Mouse (Mus musculus) midbrain, embryonic 13.5 days (tissue): ENCODE measurements around the gene Nfatc3. TPM values are rescaled to one million over a fixed set of nuclear protein-coding genes. Genes with fewer than 3 reads are reported as not detected.

Experiments used
- ATAC-seq: fragments of 200-750 bp; cut with Nextera tagmentation; 2 replicates; pipeline ENCODE4 v1.8.0; 2017; ENCODE audit warnings: mild to moderate bottlenecking, moderate TSS enrichment, moderate library complexity
- H3K27ac ChIP-seq: fragments of 300-500 bp; sonication (generic); 2 replicates; pipeline ENCODE4 v1.5.1; 2015; ENCODE audit warnings: inconsistent platforms, mild to moderate bottlenecking, moderate library complexity
- H3K27me3 ChIP-seq: fragments of 300-500 bp; sonication (generic); 2 replicates; pipeline ENCODE4 v1.6.1; 2015; ENCODE audit warnings: mild to moderate bottlenecking, inconsistent platforms
- H3K36me3 ChIP-seq: fragments of 300-500 bp; sonication (generic); 2 replicates; pipeline ENCODE4 v1.6.1; 2015; ENCODE audit warnings: mild to moderate bottlenecking, inconsistent platforms
- H3K4me1 ChIP-seq: fragments of 300-500 bp; sonication (generic); replicated peaks from 2 replicates; pipeline ENCODE4 v1.6.1; 2015; ENCODE audit warnings: inconsistent platforms
- H3K4me2 ChIP-seq: fragments of 300-500 bp; sonication (generic); replicated peaks from 2 replicates; pipeline ENCODE4 v1.6.1; 2015; ENCODE audit warnings: moderate library complexity, mild to moderate bottlenecking, inconsistent platforms
- H3K4me3 ChIP-seq: fragments of 300-500 bp; sonication (generic); replicated peaks from 2 replicates; pipeline ENCODE4 v1.5.1; 2015; ENCODE audit warnings: mild to moderate bottlenecking, inconsistent platforms
- H3K9ac ChIP-seq: fragments of 300-500 bp; sonication (generic); replicated peaks from 2 replicates; pipeline ENCODE4 v1.6.1; 2015; ENCODE audit warnings: mild to moderate bottlenecking, inconsistent platforms
- H3K9me3 ChIP-seq: fragments of 300-500 bp; sonication (generic); 2 replicates; pipeline ENCODE4 v1.6.1; 2016; ENCODE audit warnings: mild to moderate bottlenecking, inconsistent platforms
- WGBS: fragments of 180-500 bp; shearing (Covaris S2); methylation state at CpG from one replicate; pipeline ENCODE4 v1.1.7; 2015; 5-methylcytosine and 5-hydroxymethylcytosine counted together
- polyA plus RNA-seq: library from polyadenylated mRNA; unstranded; fragments of >200 nt; fragmentation: Nextera tagmentation; extraction: Ambion mirVana; gene quantifications from 2 replicates; pipeline ENCODE4 v1.2.1, GENCODE M21; 2015

Gene Nfatc3
- polyA plus RNA-seq, 1 experiment from 2014 or later = 4.4 TPM

DNA sequence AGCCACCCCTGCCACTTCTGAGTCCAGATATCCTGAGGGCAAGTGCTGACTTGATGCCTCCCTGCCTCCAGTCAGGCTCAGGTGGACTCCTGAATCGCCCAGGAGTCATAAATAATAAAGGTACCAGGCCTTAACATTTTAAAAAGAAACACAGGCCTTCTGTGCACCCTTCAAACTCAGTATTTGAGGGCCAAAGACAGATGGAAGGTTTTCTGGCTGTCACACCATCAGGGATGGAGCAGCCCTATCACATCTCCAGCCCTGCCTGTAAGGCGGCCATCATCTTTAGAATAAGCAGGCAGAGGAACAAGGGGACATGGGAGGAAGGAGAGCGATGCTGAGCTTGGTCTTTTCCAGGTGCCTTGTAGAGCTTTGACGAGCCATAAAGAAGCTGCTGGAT is 72.4 kb downstream of the Nfatc3 start:
- Histone ChIP-seq H3K9ac (no peak overlapping the region), H3K36me3 (peaks cover 44% of the 10 kb centered on the region), H3K4me3 (no peak overlapping the region), H3K4me2 (no peak overlapping the region), H3K27ac (no peak overlapping the region), H3K27me3 (peaks cover 33% of the 10 kb centered on the region), H3K9me3 (no peaks in the 10 kb centered on the region), H3K4me1 (peaks cover 5% of the 10 kb centered on the region)
- ATAC-seq = no peak
- 90% methylated on average over 4 of the region's 4 CpGs for WGBS

DNA sequence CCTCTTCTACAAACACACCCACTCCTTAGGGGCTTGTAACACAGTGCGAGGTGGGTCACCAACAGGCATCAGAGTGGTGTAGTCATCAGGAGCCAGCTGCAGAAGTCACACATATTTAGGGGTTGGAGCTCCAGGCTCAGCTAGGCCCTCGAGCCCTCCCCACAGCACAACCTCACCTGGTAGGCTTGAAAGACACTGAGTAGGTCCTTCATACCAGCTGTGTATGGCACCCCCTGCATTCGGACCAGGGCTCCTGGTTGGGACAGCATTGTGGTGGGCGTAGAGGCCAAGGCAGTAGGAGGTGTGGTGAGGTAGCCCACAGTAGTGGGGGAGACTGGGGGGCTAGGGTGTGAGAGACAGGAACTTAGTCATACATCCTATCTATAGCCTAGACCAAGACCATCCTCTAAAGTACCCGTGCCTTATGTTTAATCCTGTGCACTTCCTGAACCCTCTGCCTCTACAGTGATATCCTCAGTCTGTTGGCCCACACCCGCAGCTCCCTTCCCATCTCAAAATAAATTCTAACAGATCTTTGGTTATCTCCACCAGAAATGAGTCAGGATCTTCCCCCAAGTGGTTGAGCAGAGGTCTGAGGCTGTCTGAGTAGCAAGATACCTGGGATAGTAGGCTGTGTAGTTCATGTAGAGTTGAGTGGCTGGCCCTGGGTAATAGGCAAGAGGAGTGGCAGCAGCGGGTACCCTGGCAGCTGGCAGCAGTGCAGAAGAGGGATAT is 73.0 kb downstream of the Nfatc3 start:
- Histone ChIP-seq H3K36me3 (peaks cover 44% of the 10 kb centered on the region), H3K4me1 (peaks cover 11% of the 10 kb centered on the region), H3K27me3 (peaks cover 40% of the 10 kb centered on the region), H3K9ac (no peak overlapping the region), H3K9me3 (no peaks in the 10 kb centered on the region), H3K4me3 (no peak overlapping the region), H3K4me2 (no peak overlapping the region), H3K27ac (no peak overlapping the region)
- WGBS = 94% methylated on average over 7 of the region's 7 CpGs
- ATAC-seq = no peak

GRCm38 (mm10) chr8:106132356-106132755 is 73.7 kb downstream of the Nfatc3 start:
- no peak overlapping the region for H3K27ac ChIP-seq
- peaks cover 47% of the 10 kb centered on the region for H3K27me3 ChIP-seq
- WGBS = 97% methylated on average over 11 of the region's 11 CpGs
- peaks cover 18% of the 10 kb centered on the region for H3K4me1 ChIP-seq
- no peak overlapping the region for H3K4me3 ChIP-seq
- ATAC-seq = no peak
- H3K9me3 ChIP-seq = no peaks in the 10 kb centered on the region
- H3K36me3 ChIP-seq = peaks cover 44% of the 10 kb centered on the region
- H3K9ac ChIP-seq = no peak overlapping the region
- H3K4me2 ChIP-seq = no peak overlapping the region

DNA sequence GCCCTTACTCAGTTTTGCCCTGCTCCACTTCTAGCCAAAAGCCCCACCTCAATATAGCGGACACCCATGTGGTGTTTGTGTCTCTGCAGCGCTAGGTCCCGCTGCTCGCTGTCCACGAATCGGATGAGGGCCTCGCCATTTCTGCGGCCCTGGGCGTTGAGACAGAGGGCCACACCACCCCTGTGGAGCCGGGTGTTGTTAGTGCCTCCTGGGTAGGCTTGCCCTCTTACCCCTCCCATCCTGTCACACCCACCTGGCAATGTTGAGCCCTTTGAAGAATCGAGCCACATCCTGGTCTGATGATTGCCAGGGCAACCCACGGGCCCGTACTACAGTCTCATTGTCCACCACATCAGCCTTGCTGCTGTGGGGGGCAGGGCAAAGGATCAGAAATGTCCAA is 74.9 kb downstream of the Nfatc3 start:
- Histone ChIP-seq H3K36me3 (peaks cover 37% of the 10 kb centered on the region), H3K9ac (no peak overlapping the region), H3K9me3 (no peaks in the 10 kb centered on the region), H3K4me1 (peaks cover 29% of the 10 kb centered on the region), H3K27ac (no peak overlapping the region), H3K27me3 (peaks cover 58% of the 10 kb centered on the region), H3K4me3 (no peak overlapping the region), H3K4me2 (no peak overlapping the region)
- ATAC-seq = no peak
- 74% methylated on average over 13 of the region's 13 CpGs for WGBS

GRCm38 (mm10) chr8:106133946-106134345 is 75.3 kb downstream of the Nfatc3 start:
- peaks cover 34% of the 10 kb centered on the region for H3K36me3 ChIP-seq
- WGBS = 88% methylated on average over 6 of the region's 6 CpGs
- no peak overlapping the region for H3K27ac ChIP-seq
- peaks cover 29% of the 10 kb centered on the region for H3K4me1 ChIP-seq
- ATAC-seq = no peak
- no peak overlapping the region for H3K4me2 ChIP-seq
- no peak overlapping the region for H3K4me3 ChIP-seq
- peaks cover 62% of the 10 kb centered on the region for H3K27me3 ChIP-seq
- H3K9ac ChIP-seq = no peak overlapping the region
- H3K9me3 ChIP-seq = no peaks in the 10 kb centered on the region

DNA sequence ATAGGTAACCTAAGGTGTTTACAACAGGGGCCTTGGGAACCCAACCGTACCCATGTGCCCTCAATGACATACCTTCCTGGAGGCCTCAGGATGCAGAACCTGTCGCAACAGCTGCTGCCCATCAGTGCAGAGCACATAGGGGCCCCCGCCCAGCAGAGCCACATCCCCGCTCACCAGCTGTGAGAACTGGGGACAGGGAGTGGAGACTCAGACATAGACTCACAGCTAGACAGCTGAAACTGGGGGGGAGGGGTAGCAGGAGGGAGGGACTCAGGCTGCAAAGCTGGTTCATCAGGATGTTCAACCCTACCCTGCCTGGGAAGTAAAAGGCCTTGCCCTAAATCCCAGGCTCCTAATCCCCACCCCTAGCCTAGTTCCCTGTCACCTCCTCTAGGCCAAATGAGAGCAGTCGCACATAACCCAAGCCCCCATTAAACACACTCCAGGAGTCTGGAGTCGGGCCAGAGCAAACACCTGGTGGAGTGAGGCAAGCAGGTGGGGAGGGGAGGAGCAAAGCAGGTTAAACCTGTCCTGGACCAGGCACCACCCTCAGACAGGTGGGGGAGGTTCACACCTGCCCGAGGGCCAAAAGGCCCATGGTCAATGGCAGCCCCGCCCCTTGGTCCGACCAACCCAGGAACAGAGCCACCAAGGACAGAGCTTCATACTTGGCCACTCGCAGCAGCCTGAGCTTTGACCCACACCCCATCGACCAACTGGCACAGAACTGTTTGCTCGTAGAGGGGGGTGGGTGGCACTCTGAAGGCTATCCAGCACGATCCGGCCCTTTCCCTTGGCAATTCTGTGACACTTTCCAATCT is 76.3 kb downstream of the Nfatc3 start:
- ATAC-seq = no peak
- H3K9me3 ChIP-seq = no peaks in the 10 kb centered on the region
- peaks cover 29% of the 10 kb centered on the region for H3K4me1 ChIP-seq
- no peak overlapping the region for H3K4me3 ChIP-seq
- H3K36me3 ChIP-seq = peaks cover 25% of the 10 kb centered on the region
- H3K4me2 ChIP-seq = no peak overlapping the region
- H3K27me3 ChIP-seq = peaks cover 73% of the 10 kb centered on the region
- WGBS = 20% methylated on average over 14 of the region's 14 CpGs
- no peak overlapping the region for H3K27ac ChIP-seq
- H3K9ac ChIP-seq = no peak overlapping the region

GRCm38 (mm10) chr8:106135672-106136071 is 77.0 kb downstream of the Nfatc3 start:
- Histone ChIP-seq H3K27ac (no peak overlapping the region), H3K4me3 (0 out of 2 replicates have a peak overlapping the region, but pooled peaks have one; percentile 46), H3K9me3 (no peaks in the 10 kb centered on the region), H3K36me3 (peaks cover 20% of the 10 kb centered on the region), H3K9ac (no peak overlapping the region), H3K4me1 (peaks cover 29% of the 10 kb centered on the region), H3K4me2 (peak overlapping the region; percentile 76; the same call in 1 of the 2 replicates), H3K27me3 (peaks cover 78% of the 10 kb centered on the region)
- 8% methylated on average over 19 of the region's 19 CpGs for WGBS
- no peak for ATAC-seq

DNA sequence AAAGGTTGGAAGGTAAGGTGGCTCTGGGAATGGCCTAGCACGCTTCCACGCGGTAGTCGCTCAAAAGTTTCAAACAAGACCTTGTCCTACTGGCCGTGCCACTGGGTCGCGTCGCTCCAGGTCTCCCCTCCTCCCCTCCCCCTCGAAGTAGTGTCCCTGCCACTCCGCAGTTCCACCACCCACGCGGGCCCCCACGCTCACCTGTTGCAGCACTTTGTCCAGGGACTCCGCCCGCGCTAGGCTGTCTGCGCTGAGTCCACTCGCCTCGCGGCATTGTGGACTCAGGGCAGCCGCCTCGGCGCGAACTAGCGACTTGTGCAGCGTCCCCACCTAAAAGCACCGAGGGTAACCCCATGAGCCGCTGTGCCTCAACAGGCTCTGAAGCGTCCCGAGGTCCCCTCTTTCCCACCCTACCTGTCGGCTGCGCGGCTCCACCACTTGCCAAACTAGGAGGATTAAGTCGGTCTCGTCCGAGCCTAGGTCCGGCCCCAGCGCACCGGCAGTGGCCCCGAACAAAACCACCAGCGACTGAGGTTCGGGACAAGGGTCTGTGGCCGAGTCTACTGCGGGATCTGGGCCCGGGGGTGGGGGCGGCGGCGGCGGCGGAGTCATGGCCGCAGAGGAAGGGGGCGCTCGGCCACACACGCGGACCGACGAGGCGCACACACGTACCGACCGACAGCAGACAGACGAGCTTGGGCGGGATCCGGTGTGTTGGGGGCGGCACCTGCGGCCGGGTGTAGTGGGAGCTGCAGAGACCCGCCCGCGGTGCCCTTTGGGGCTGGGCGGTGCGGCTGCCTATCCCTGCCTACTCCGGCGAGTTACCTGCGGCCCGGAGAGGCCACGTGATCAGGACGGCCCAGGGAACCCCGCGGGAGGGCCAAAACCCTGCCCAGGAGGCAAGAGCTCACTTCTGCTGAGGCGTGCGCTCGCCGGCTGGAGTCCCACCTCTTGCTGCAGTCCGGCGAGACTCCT is 77.8 kb downstream of the Nfatc3 start, which contains the start of gene Esrp2:
Gene Esrp2, minus strand, starts transcription at position 819 of the 975 bp plus-strand sequence.
- ATAC-seq = no peak

GRCm38 (mm10) chr8:106137218-106137905 is 78.7 kb downstream of the Nfatc3 start:
- peaks cover 9% of the 10 kb centered on the region for H3K36me3 ChIP-seq
- H3K9me3 ChIP-seq = no peaks in the 10 kb centered on the region
- H3K4me2 ChIP-seq = peak overlapping the region; percentile 76
- H3K27ac ChIP-seq = no peak overlapping the region
- peak overlapping the region; percentile 46 for H3K4me3 ChIP-seq
- ATAC-seq = no peak
- H3K4me1 ChIP-seq = peaks cover 29% of the 10 kb centered on the region
- 3% methylated on average over 22 of the region's 22 CpGs for WGBS
- H3K9ac ChIP-seq = peak overlapping the region; percentile 52
- H3K27me3 ChIP-seq = peaks cover 78% of the 10 kb centered on the region

More for the DNA sequence above, 77.8 kb downstream of the Nfatc3 start, which contains the start of gene Esrp2:
- WGBS = under 1% methylated on average over 83 of the region's 86 CpGs
- peaks cover 78% of the 10 kb centered on the region for H3K27me3 ChIP-seq
- H3K4me1 ChIP-seq = peaks cover 29% of the 10 kb centered on the region
- peaks cover 12% of the 10 kb centered on the region for H3K36me3 ChIP-seq
- no peak within 1 kb of the TSS for H3K27ac ChIP-seq
- peak within 1 kb of the TSS; percentile 76 for H3K4me2 ChIP-seq
- no peaks in the 10 kb centered on the region for H3K9me3 ChIP-seq
- H3K4me3 ChIP-seq = peak within 1 kb of the TSS; percentile 46
- H3K9ac ChIP-seq = peak within 1 kb of the TSS; percentile 52

DNA sequence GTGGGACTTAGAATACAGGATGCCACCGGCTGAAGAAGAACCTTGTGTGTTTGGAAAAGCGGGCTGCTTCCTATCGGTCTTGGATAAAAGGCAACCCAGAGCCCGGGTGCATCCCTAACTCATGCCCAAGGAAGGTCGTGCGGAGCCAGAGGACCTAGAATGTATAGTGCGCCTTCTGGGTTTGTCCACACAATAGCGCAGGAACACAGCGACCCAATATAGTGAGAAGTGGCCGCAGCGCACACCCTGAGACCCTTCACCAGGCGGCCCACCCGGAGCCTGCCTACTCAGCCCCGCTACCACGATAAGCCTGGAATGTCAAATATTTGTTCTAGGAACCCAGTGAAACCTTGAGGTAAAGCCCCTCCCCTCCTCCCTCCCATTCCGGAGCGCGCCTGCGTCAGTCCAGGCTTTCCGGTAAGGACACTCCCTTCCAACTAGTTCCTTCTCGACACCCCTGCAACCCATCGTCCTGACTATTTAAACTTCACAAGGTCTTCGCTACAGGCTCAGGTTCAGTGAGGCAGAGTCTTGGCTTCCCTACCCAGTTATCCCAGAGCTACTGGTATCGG is 79.4 kb downstream of the Nfatc3 start:
- WGBS = under 1% methylated on average over 24 of the region's 24 CpGs
- no peaks in the 10 kb centered on the region for H3K9me3 ChIP-seq
- peaks cover 75% of the 10 kb centered on the region for H3K27me3 ChIP-seq
- peak overlapping the region; percentile 76 for H3K4me2 ChIP-seq
- H3K9ac ChIP-seq = peak overlapping the region; percentile 52
- H3K4me1 ChIP-seq = peaks cover 29% of the 10 kb centered on the region
- ATAC-seq = no peak
- H3K36me3 ChIP-seq = 0 out of 2 replicates have a peak, but pooled peaks cover 3% of the 10 kb centered on the region
- peak overlapping the region; percentile 46 for H3K4me3 ChIP-seq
- no peak overlapping the region for H3K27ac ChIP-seq
